Mouse (Mus musculus) frontal cortex, adult (tissue): ENCODE results near the gene Lpcat4.

Experiments used
- ATAC-seq: cut with Nextera tagmentation; 2 replicates; pipeline ENCODE4 v1.9.2; 2017; ENCODE audit warnings: mild to moderate bottlenecking, moderate library complexity, mixed read lengths; ENCODE audit not compliant: low TSS enrichment

Gene Lpcat4

GRCm38 (mm10) chr2:112239212-112239934 lies at the start of gene Lpcat4:
Lpcat4 (plus strand) TSS chr2:112239468.
- ATAC-seq: peak; percentile 79

GRCm38 (mm10) chr2:112196859-112197258 lies 42.4 kb upstream of the Lpcat4 start:
- peak; percentile 93 for ATAC-seq

GRCm38 (mm10) chr2:112203056-112203455 lies 36.2 kb upstream of the Lpcat4 start:
- ATAC-seq: no peak

GRCm38 (mm10) chr2:112210142-112210541 lies 29.1 kb upstream of the Lpcat4 start:
- peak; percentile 93 for ATAC-seq

- no peak for ATAC-seq
Observed at GRCm38 (mm10) chr2:112210699-112211098, 28.6 kb upstream of the Lpcat4 start.

- peak; percentile 93 for ATAC-seq
Observed at GRCm38 (mm10) chr2:112215977-112216376, 23.3 kb upstream of the Lpcat4 start.

GRCm38 (mm10) chr2:112217614-112218013 lies 21.7 kb upstream of the Lpcat4 start:
- ATAC-seq: no peak

- ATAC-seq: no peak
Observed at GRCm38 (mm10) chr2:112220880-112221279, 18.4 kb upstream of the Lpcat4 start.

GRCm38 (mm10) chr2:112222607-112223006 lies 16.7 kb upstream of the Lpcat4 start:
- peak; percentile 71 for ATAC-seq

GRCm38 (mm10) chr2:112224356-112224755 lies 14.9 kb upstream of the Lpcat4 start:
- peak; percentile 95 for ATAC-seq

- peak; percentile 52; the same call in 1 of the 2 replicates for ATAC-seq
Observed at GRCm38 (mm10) chr2:112232623-112233022, 6.6 kb upstream of the Lpcat4 start.

GRCm38 (mm10) chr2:112236620-112237019 lies 2.6 kb upstream of the Lpcat4 start:
- no peak for ATAC-seq

GRCm38 (mm10) chr2:112238006-112238405 lies 1.3 kb upstream of the Lpcat4 start:
- no peak for ATAC-seq

- ATAC-seq: peak; percentile 21
Observed at GRCm38 (mm10) chr2:112239935-112240721, 860 bp downstream of the Lpcat4 start.

GRCm38 (mm10) chr2:112241787-112242186 lies 2.5 kb downstream of the Lpcat4 start:
- ATAC-seq: no peak

GRCm38 (mm10) chr2:112245307-112245706 lies 6.0 kb downstream of the Lpcat4 start:
- no peak for ATAC-seq

- no peak for ATAC-seq
Observed at GRCm38 (mm10) chr2:112246193-112246592, 6.9 kb downstream of the Lpcat4 start.

GRCm38 (mm10) chr2:112247323-112247722 lies 8.1 kb downstream of the Lpcat4 start:
- ATAC-seq: no peak

GRCm38 (mm10) chr2:112249780-112250453 lies 10.6 kb downstream of the Lpcat4 start:
- ATAC-seq: peak; percentile 85

- ATAC-seq: no peak
Observed at GRCm38 (mm10) chr2:112254675-112255515, 15.6 kb downstream of the Lpcat4 start.

- no peak for ATAC-seq
Observed at GRCm38 (mm10) chr2:112259241-112259962, 20.1 kb downstream of the Lpcat4 start, which contains the start of gene Nutm1. Nutm1 (minus strand) TSS chr2:112259291.
